Mouse (Mus musculus): ENCODE data around the gene Defb20. TPM values are rescaled to one million over a fixed set of nuclear protein-coding genes. Genes with fewer than 3 reads are reported as not detected.
A peak's percentile ranks its signal among the peaks of the same experiment; 100 is the strongest.
"Not testable (repeated sequence)": the region's sequence is repeated elsewhere in the genome, so short reads cannot be mapped to it uniquely, and the experiment has no call there.

Defb20 gene
- polyA plus RNA-seq (2012; rRNA removed), result 0.56 TPM in 1 of 2 replicates, not detected in the other

DNA sequence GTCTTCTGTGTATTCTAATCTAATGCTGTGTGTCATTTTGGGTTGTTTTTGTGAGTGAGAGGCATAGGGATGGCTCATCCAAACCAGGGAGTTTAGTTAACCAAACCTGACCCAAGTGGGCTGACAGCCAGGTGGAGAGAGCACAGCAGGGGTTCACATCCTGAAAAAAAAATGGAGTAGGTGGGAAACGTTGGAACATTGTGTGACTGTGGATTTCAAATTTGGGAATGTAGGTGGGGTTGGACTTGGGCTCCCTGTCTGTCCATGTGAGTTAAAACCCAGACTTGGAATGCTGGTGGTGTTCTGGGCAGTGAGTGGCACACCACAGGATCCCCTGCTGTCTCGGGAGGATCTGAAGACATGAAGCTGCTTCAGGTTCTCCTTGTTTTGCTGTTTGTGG is at the start of gene Defb20:
Gene Defb20, plus strand, starts transcription at position 301 of the 400 bp plus-strand sequence.
- Histone ChIP-seq H3K4me3 (ENCODE audit: insufficient read depth, low read length) (no peak within 1 kb of the TSS), H3K27ac (ENCODE audit: insufficient read depth, low read length) (no peak within 1 kb of the TSS), H3K4me1 (ENCODE audit: control insufficient read depth, insufficient read depth, low read length) (no peaks in the 10 kb centered on the region)
- TF ChIP-seq POLR2A (IDR thresholded peaks at IDR 0.05; ENCODE audit: extremely low read depth, insufficient read depth, low read length), result no peak
- TF ChIP-seq CTCF (IDR thresholded peaks at IDR 0.05; ENCODE audit: extremely low read depth, insufficient read depth, low read length), result no peak

DNA sequence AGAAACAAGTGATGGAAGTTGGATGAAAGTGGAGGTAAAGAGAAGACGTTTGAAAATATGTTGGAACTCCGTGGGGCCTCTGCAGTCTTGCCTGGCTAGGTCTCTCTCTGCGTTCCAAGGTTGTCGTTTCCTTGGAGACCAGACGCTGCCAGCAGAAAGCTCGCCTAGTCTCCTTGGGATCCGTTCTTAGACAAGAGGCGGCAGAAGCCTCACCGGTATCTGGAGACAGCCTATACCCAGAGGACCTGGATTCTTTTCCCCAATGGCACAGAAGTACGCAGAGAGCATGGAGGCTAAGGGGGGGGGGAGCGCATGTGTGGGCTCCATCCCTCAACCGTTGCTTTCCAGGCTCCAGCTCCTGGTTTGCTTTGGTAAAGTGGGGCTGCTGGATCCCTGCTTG is 49.4 kb upstream of the Defb20 start:
- no peak overlapping the region for H3K27ac ChIP-seq (ENCODE audit: insufficient read depth, low read length)
- 0 out of 2 replicates have a peak overlapping the region, but pooled peaks have one; percentile 1 for H3K4me3 ChIP-seq (ENCODE audit: insufficient read depth, low read length)
- no peaks in the 10 kb centered on the region for H3K4me1 ChIP-seq (ENCODE audit: control insufficient read depth, insufficient read depth, low read length)
- TF ChIP-seq CTCF (IDR thresholded peaks at IDR 0.05; ENCODE audit: extremely low read depth, insufficient read depth, low read length), result no peak
- no peak for TF ChIP-seq POLR2A (IDR thresholded peaks at IDR 0.05; ENCODE audit: extremely low read depth, insufficient read depth, low read length)

DNA sequence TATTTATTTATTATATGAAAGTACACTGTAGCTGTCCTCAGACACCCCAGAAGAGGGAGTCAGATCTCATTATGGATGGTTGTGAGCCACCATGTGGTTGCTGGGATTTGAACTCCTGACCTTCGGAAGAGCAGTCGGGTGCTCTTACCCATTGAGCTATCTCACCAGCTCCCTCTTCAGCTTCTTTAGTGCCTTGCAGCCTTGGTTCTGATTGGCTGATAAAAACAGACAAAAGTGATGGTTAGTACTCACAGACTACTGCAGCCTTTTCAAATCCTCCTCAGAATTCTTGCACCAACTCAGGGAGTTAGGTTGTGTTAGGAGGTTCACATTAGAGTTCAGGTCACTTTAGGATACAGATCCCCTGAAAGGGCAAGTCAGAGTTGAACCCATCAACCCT is 48.4 kb upstream of the Defb20 start:
- H3K4me1 ChIP-seq (ENCODE audit: control insufficient read depth, insufficient read depth, low read length); H3K4me3 ChIP-seq (ENCODE audit: insufficient read depth, low read length); H3K27ac ChIP-seq (ENCODE audit: insufficient read depth, low read length): not testable (repeated sequence)

DNA sequence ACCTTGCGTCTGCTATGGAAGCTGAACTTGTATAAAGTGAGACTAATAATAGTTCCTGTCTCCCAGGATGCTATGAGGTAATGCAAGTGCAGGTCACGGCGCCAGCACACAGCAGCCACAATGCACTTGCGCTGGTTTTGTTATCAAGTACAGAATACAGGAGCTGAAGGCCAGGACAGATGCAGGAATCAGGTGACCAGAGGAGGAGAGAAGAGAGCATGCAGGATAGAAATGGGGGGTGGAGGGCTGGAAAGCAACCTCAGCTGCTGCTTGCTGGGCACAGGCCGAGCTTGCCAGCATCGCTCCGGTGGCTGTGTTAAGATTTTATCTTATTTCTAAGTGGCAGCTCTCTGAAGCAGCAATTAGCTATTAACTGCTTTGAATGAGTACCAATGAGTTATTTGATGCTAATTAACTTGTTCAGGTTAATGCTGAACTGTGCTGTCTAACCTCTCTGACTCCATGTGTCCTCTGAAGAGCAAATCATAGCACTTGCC is 40.4 kb upstream of the Defb20 start:
- Histone ChIP-seq H3K27ac (ENCODE audit: insufficient read depth, low read length) (no peak overlapping the region), H3K4me1 (ENCODE audit: control insufficient read depth, insufficient read depth, low read length) (no peaks in the 10 kb centered on the region), H3K4me3 (ENCODE audit: insufficient read depth, low read length) (no peak overlapping the region)
- TF ChIP-seq POLR2A (IDR thresholded peaks at IDR 0.05; ENCODE audit: extremely low read depth, insufficient read depth, low read length) (no peak), CTCF (IDR thresholded peaks at IDR 0.05; ENCODE audit: extremely low read depth, insufficient read depth, low read length) (no peak)

DNA sequence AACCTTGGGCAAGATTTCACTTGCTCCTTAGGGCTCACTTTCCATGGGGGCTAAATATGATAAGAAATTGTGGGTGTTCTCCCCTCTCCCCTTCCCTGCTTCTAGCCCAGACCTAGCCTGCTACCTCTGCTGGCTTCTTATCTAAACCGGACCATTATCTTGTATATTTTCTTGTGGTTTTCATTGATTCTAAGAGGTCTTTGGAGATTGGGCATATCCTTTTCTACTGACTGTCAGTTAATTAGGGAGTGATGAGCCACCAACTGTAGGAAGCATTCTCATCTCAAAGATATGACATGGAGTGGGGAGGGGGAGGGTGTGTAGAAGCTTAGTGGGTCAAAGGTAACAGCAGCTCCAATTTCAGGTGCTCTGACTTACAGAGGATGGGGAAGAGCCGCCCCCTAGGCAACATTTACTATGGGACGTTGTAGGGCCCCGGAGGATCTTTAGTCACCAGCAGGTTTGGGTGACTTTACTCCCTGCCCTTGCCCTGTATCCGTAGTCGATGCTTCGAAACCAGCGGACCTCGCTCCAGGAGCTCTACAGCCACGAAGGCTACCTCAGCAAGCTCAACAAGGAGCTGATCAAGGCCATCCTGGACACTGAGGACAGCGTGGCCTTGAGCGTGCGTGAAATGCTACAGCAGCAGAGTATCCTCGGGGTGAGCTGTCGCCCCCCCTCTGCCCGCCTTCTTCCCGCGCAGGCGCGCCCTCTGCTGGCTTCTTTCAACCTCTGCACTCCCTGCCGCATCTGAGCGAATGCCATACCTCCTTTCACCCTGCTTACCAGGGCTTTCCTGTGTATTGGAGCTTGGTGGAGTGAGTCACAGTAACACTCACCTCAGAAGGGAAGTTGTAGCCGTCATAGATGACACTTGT is 39.6 kb upstream of the Defb20 start:
- H3K4me1 ChIP-seq (ENCODE audit: control insufficient read depth, insufficient read depth, low read length), result no peaks in the 10 kb centered on the region
- H3K27ac ChIP-seq (ENCODE audit: insufficient read depth, low read length), result no peak overlapping the region
- no peak for TF ChIP-seq POLR2A (IDR thresholded peaks at IDR 0.05; ENCODE audit: extremely low read depth, insufficient read depth, low read length)
- peak; percentile 69 for TF ChIP-seq CTCF (IDR thresholded peaks at IDR 0.05; ENCODE audit: extremely low read depth, insufficient read depth, low read length)
- H3K4me3 ChIP-seq (ENCODE audit: insufficient read depth, low read length), result peak overlapping the region; percentile 28

DNA sequence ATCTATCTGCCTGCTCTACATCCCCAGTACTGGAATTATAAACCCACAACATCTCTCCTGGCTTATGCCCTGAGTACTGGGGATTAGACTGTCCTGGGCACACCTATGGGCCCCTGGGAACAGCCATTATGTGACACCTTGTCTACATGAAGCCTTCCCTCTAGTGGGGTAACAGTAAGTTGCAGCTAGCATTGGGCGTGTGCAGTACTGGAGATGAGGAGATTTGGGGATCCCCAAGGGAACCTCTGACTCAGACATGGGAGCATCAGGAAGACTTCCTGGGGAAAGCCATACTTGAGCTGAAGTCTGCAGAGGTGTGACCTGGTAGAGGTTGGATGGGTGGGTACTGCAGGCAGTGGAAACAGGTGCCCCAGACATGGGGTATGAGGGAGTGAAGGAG is 37.9 kb upstream of the Defb20 start:
- TF ChIP-seq POLR2A (IDR thresholded peaks at IDR 0.05; ENCODE audit: extremely low read depth, insufficient read depth, low read length) (no peak), CTCF (IDR thresholded peaks at IDR 0.05; ENCODE audit: extremely low read depth, insufficient read depth, low read length) (no peak)
- H3K4me1 ChIP-seq (ENCODE audit: control insufficient read depth, insufficient read depth, low read length), result no peaks in the 10 kb centered on the region
- H3K4me3 ChIP-seq (ENCODE audit: insufficient read depth, low read length), result no peak overlapping the region
- H3K27ac ChIP-seq (ENCODE audit: insufficient read depth, low read length), result no peak overlapping the region

DNA sequence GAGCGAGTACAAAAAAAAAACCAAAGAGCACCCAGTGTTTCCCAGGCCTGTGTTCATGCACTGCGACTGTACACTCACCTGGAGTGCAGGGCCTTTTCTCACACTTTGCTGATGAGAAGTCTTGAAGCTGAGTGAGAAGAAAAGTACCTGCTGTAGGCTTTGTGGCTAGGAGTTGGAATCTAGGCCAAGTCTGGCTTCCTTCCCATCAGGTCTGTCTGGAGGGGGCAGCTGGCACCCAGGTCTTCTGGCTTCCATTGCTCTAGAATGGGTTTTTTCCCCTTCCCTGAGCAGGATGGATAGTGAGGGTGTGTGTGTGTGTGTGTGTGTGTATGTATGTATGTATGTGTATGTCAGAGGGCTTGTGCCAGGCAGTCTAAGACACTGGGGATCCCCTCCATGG is 37.0 kb upstream of the Defb20 start:
- no peak overlapping the region for H3K4me3 ChIP-seq (ENCODE audit: insufficient read depth, low read length)
- TF ChIP-seq POLR2A (IDR thresholded peaks at IDR 0.05; ENCODE audit: extremely low read depth, insufficient read depth, low read length) (no peak), CTCF (IDR thresholded peaks at IDR 0.05; ENCODE audit: extremely low read depth, insufficient read depth, low read length) (no peak)
- H3K4me1 ChIP-seq (ENCODE audit: control insufficient read depth, insufficient read depth, low read length), result no peaks in the 10 kb centered on the region
- H3K27ac ChIP-seq (ENCODE audit: insufficient read depth, low read length), result no peak overlapping the region

- no peak for TF ChIP-seq CTCF (IDR thresholded peaks at IDR 0.05; ENCODE audit: extremely low read depth, insufficient read depth, low read length)
- no peak for TF ChIP-seq POLR2A (IDR thresholded peaks at IDR 0.05; ENCODE audit: extremely low read depth, insufficient read depth, low read length)
These were observed 34.5 kb upstream of the Defb20 start for GRCm38 (mm10) chr2:152442322-152442721.

DNA sequence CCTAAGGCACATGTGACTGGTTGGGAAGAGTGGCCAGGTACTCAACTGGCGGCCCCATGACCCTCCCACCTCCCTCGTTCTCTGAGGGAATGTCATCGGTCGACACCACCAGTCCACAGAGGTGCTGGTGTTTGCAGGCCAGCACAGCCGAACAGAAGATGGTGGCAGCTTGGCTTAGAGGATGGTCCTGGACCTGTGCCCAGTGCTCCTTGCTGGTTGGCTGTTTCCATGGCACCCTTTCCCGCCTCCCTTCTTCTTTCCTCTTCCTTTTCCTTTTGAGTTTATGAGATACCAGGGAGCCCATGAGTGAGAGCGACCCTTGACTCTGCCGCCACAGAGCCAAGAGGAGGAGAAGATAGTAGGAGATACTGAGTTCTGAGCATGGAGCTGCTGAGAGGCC is 33.6 kb upstream of the Defb20 start:
- no peak overlapping the region for H3K4me3 ChIP-seq (ENCODE audit: insufficient read depth, low read length)
- H3K27ac ChIP-seq (ENCODE audit: insufficient read depth, low read length), result no peak overlapping the region
- no peaks in the 10 kb centered on the region for H3K4me1 ChIP-seq (ENCODE audit: control insufficient read depth, insufficient read depth, low read length)
- TF ChIP-seq CTCF (IDR thresholded peaks at IDR 0.05; ENCODE audit: extremely low read depth, insufficient read depth, low read length) (no peak), POLR2A (IDR thresholded peaks at IDR 0.05; ENCODE audit: extremely low read depth, insufficient read depth, low read length) (no peak)

More at GRCm38 (mm10) chr2:152442322-152442721, 34.5 kb upstream of the Defb20 start:
- Histone ChIP-seq H3K27ac (ENCODE audit: insufficient read depth, low read length) (no peak overlapping the region), H3K4me1 (ENCODE audit: control insufficient read depth, insufficient read depth, low read length) (no peaks in the 10 kb centered on the region), H3K4me3 (ENCODE audit: insufficient read depth, low read length) (no peak overlapping the region)

- no peak overlapping the region for H3K4me3 ChIP-seq (ENCODE audit: insufficient read depth, low read length)
- H3K4me1 ChIP-seq (ENCODE audit: control insufficient read depth, insufficient read depth, low read length), result no peaks in the 10 kb centered on the region
- TF ChIP-seq CTCF (IDR thresholded peaks at IDR 0.05; ENCODE audit: extremely low read depth, insufficient read depth, low read length) (no peak), POLR2A (IDR thresholded peaks at IDR 0.05; ENCODE audit: extremely low read depth, insufficient read depth, low read length) (no peak)
- H3K27ac ChIP-seq (ENCODE audit: insufficient read depth, low read length), result no peak overlapping the region
These were observed 30.2 kb upstream of the Defb20 start for GRCm38 (mm10) chr2:152446642-152447041.

Measured in cortical plate, adult 2 months (tissue).